Mouse (Mus musculus) kidney, postnatal 14 days (tissue): ENCODE data around the gene Gm10945.

ENCODE experiments used
- DNase-seq: peaks from one replicate; pipeline ENCODE4 v3.0.0; 2022; ENCODE audit warnings: mixed read lengths

Gene Gm10945

GRCm38 (mm10) chr10:6761287-6761811 is at the start of gene Gm10945:
Gene Gm10945 (minus strand): TSS chr10:6761761.
- peak; percentile 72 for DNase-seq

- no peak for DNase-seq
Observed at GRCm38 (mm10) chr10:6790226-6790625, 28.7 kb upstream of the Gm10945 start.

- peak; percentile 44 for DNase-seq
Observed at GRCm38 (mm10) chr10:6788517-6789237, 27.1 kb upstream of the Gm10945 start.

GRCm38 (mm10) chr10:6758206-6758605 is 3.4 kb downstream of the Gm10945 start, which contains the start of gene Oprm1:
Gene Oprm1 (plus strand): TSS chr10:6758506.
- no peak for DNase-seq

- no peak for DNase-seq
Observed at GRCm38 (mm10) chr10:6753375-6753774, 8.2 kb downstream of the Gm10945 start.

- no peak for DNase-seq
Observed at GRCm38 (mm10) chr10:6728469-6728868, 33.1 kb downstream of the Gm10945 start.

GRCm38 (mm10) chr10:6723765-6724164 is 37.8 kb downstream of the Gm10945 start:
- no peak for DNase-seq

- DNase-seq: no peak
Observed at GRCm38 (mm10) chr10:6717181-6717948, 44.2 kb downstream of the Gm10945 start.

- DNase-seq: no peak
Observed at GRCm38 (mm10) chr10:6705226-6705885, 56.2 kb downstream of the Gm10945 start.

- DNase-seq: peak; percentile 31
Observed at GRCm38 (mm10) chr10:6694218-6694850, 67.2 kb downstream of the Gm10945 start.
